Mouse (Mus musculus) neural tube, embryonic 15.5 days (tissue): ENCODE measurements around the gene Gk5. TPM values are rescaled to one million over a fixed set of nuclear protein-coding genes. Genes with fewer than 3 reads are reported as not detected.

Experiments
- ATAC-seq: fragments of 200-750 bp; cut with Nextera tagmentation; 2 replicates; pipeline ENCODE4 v1.8.0; 2017; ENCODE audit warnings: mild to moderate bottlenecking, moderate TSS enrichment, moderate library complexity; ENCODE audit not compliant: low FRiP score
- H3K27ac ChIP-seq: fragments of 300-500 bp; sonication (generic); replicated peaks from 2 replicates; pipeline ENCODE4 v1.5.1; 2015; ENCODE audit warnings: mild to moderate bottlenecking, inconsistent platforms
- H3K27me3 ChIP-seq: fragments of 300-500 bp; sonication (generic); replicated peaks from 2 replicates; pipeline ENCODE4 v1.6.1; 2015; ENCODE audit warnings: inconsistent platforms
- H3K36me3 ChIP-seq: fragments of 300-500 bp; sonication (generic); 2 replicates; pipeline ENCODE4 v1.6.1; 2015; ENCODE audit warnings: inconsistent platforms
- H3K4me1 ChIP-seq: fragments of 300-500 bp; sonication (generic); 2 replicates; pipeline ENCODE4 v1.6.1; 2015; ENCODE audit warnings: inconsistent platforms
- H3K4me2 ChIP-seq: fragments of 300-500 bp; sonication (generic); 2 replicates; pipeline ENCODE4 v1.6.1; 2015; ENCODE audit warnings: inconsistent platforms, mild to moderate bottlenecking, moderate library complexity
- H3K4me3 ChIP-seq: fragments of 300-500 bp; sonication (generic); replicated peaks from 2 replicates; pipeline ENCODE4 v1.5.1; 2015; ENCODE audit warnings: mild to moderate bottlenecking, inconsistent platforms
- H3K9ac ChIP-seq: fragments of 300-500 bp; sonication (generic); replicated peaks from 2 replicates; pipeline ENCODE4 v1.6.1; 2015; ENCODE audit warnings: mild to moderate bottlenecking, inconsistent platforms
- H3K9me3 ChIP-seq: fragments of 300-500 bp; sonication (generic); replicated peaks from 2 replicates; pipeline ENCODE4 v1.6.1; 2016; ENCODE audit warnings: inconsistent platforms
- WGBS: fragments of 180-500 bp; shearing (Covaris S2); methylation state at CpG from one replicate; pipeline ENCODE4 v1.1.7; 2015; ENCODE audit warnings: mixed read lengths; 5-methylcytosine and 5-hydroxymethylcytosine counted together
- polyA plus RNA-seq: library from polyadenylated mRNA; unstranded; fragments of >200 nt; fragmentation: Nextera tagmentation; extraction: Ambion mirVana; gene quantifications from 2 replicates; pipeline ENCODE4 v1.2.1, GENCODE M21; 2015

The Gk5 gene
- polyA plus RNA-seq, 1 experiment from 2014 or later = 2.5 TPM

DNA sequence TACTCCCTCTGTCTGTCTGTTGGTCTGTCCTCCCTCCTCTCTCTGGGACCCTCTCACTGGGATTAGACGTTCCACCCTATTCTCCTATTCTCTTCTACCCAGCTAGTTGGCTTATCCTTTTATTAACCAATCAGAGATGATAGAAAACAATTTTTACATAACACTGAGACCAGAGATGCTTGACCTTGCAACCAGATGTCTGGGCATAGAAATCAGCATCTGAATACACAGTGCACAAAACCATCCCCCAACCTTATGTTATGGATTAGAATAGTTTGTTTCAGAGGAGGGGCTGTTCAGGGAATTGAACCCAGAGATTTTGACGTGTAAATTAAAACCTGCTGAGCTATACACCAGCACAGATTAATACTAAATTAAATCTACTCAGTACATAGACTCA, 111.1 kb downstream of the Gk5 start:
- WGBS = 49% methylated on average over 2 of the region's 2 CpGs
- no peak for ATAC-seq
- Histone ChIP-seq H3K27ac (no peak overlapping the region), H3K4me3 (no peak overlapping the region), H3K4me2 (no peak overlapping the region), H3K9ac (no peak overlapping the region), H3K36me3 (no peaks in the 10 kb centered on the region), H3K27me3 (no peaks in the 10 kb centered on the region), H3K9me3 (no peaks in the 10 kb centered on the region), H3K4me1 (no peaks in the 10 kb centered on the region)

Other genes with a start within 250 kb of the Gk5 start
- gene Xrn1, start 164.6 kb upstream of the Gk5 start, polyA plus RNA-seq = 16.4 and 16.8 TPM in 2 replicates
- 16.2 and 18.5 TPM in 2 replicates for gene Tfdp2, start 76.9 kb downstream of the Gk5 start, polyA plus RNA-seq
- 177 and 189 TPM in 2 replicates for gene Atp1b3, start 245.1 kb downstream of the Gk5 start, polyA plus RNA-seq